Mouse (Mus musculus): ENCODE data around the gene Cyp1a2. TPM values are rescaled to one million over a fixed set of nuclear protein-coding genes. Genes with fewer than 3 reads are reported as not detected.

Gene Cyp1a2
- polyA plus RNA-seq, 1 experiment from 2014 or later = not detected

GRCm38 (mm10) chr9:57688158-57688557 lies 4.7 kb upstream of the Cyp1a2 start:
- WGBS = 56% methylated on average over 2 of the region's 2 CpGs
- H3K9ac ChIP-seq (replicated peaks; ENCODE audit: low read depth, low read length) = no peak overlapping the region
- H3K27ac ChIP-seq (ENCODE audit: low read length) = no peak overlapping the region
- no peaks in the 10 kb centered on the region for H3K36me3 ChIP-seq (ENCODE audit: control insufficient read depth, insufficient read depth)
- no peaks in the 10 kb centered on the region for H3K9me3 ChIP-seq (ENCODE audit: control insufficient read depth, low read length)
- ATAC-seq = no peak
- no peaks in the 10 kb centered on the region for H3K27me3 ChIP-seq (replicated peaks; ENCODE audit: control insufficient read depth, insufficient read depth, low read length)
- H3K4me3 ChIP-seq (replicated peaks; ENCODE audit: low read length) = no peak overlapping the region
- H3K4me2 ChIP-seq (ENCODE audit: low read length) = no peak overlapping the region
- no peaks in the 10 kb centered on the region for H3K4me1 ChIP-seq (replicated peaks; ENCODE audit: control insufficient read depth, insufficient read depth, low read length)

- Histone ChIP-seq H3K27me3 (replicated peaks; ENCODE audit: control insufficient read depth, insufficient read depth, low read length) (no peaks in the 10 kb centered on the region), H3K9me3 (ENCODE audit: control insufficient read depth, low read length) (no peaks in the 10 kb centered on the region), H3K9ac (replicated peaks; ENCODE audit: low read depth, low read length) (no peak within 1 kb of the TSS), H3K4me3 (replicated peaks; ENCODE audit: low read length) (no peak within 1 kb of the TSS), H3K4me2 (ENCODE audit: low read length) (no peak within 1 kb of the TSS), H3K36me3 (ENCODE audit: control insufficient read depth, insufficient read depth) (no peaks in the 10 kb centered on the region), H3K4me1 (replicated peaks; ENCODE audit: control insufficient read depth, insufficient read depth, low read length) (no peaks in the 10 kb centered on the region), H3K27ac (ENCODE audit: low read length) (no peak within 1 kb of the TSS)
- WGBS = 96% methylated on average over 2 of the region's 2 CpGs
- no peak for ATAC-seq
These were observed 4.2 kb upstream of the Cyp1a2 start, which contains the start of gene Cyp1a1 for GRCm38 (mm10) chr9:57687751-57688150. Cyp1a1 (plus strand) TSS chr9:57687928.

- ATAC-seq = no peak
- 89% methylated on average over 5 of the region's 5 CpGs for WGBS
- no peaks in the 10 kb centered on the region for H3K4me1 ChIP-seq (replicated peaks; ENCODE audit: control insufficient read depth, insufficient read depth, low read length)
- H3K27ac ChIP-seq (ENCODE audit: low read length) = no peak overlapping the region
- H3K27me3 ChIP-seq (replicated peaks; ENCODE audit: control insufficient read depth, insufficient read depth, low read length) = no peaks in the 10 kb centered on the region
- no peak overlapping the region for H3K4me2 ChIP-seq (ENCODE audit: low read length)
- H3K9me3 ChIP-seq (ENCODE audit: control insufficient read depth, low read length) = no peaks in the 10 kb centered on the region
- no peaks in the 10 kb centered on the region for H3K36me3 ChIP-seq (ENCODE audit: control insufficient read depth, insufficient read depth)
- H3K4me3 ChIP-seq (replicated peaks; ENCODE audit: low read length) = no peak overlapping the region
- no peak overlapping the region for H3K9ac ChIP-seq (replicated peaks; ENCODE audit: low read depth, low read length)
These were observed 2.5 kb upstream of the Cyp1a2 start for GRCm38 (mm10) chr9:57686011-57686410.

GRCm38 (mm10) chr9:57681411-57681810 lies 2.1 kb downstream of the Cyp1a2 start:
- H3K27me3 ChIP-seq (replicated peaks; ENCODE audit: control insufficient read depth, insufficient read depth, low read length) = no peaks in the 10 kb centered on the region; the same call in 1 of the 2 replicates
- no peak for ATAC-seq
- H3K4me3 ChIP-seq (replicated peaks; ENCODE audit: low read length) = no peak overlapping the region
- no peaks in the 10 kb centered on the region for H3K36me3 ChIP-seq (ENCODE audit: control insufficient read depth, insufficient read depth)
- no peak overlapping the region for H3K4me2 ChIP-seq (ENCODE audit: low read length)
- H3K9ac ChIP-seq (replicated peaks; ENCODE audit: low read depth, low read length) = no peak overlapping the region
- WGBS = 85% methylated on average over 10 of the region's 10 CpGs
- H3K9me3 ChIP-seq (ENCODE audit: control insufficient read depth, low read length) = no peaks in the 10 kb centered on the region
- H3K27ac ChIP-seq (ENCODE audit: low read length) = no peak overlapping the region
- H3K4me1 ChIP-seq (replicated peaks; ENCODE audit: control insufficient read depth, insufficient read depth, low read length) = no peaks in the 10 kb centered on the region

GRCm38 (mm10) chr9:57671500-57671899 lies 12.0 kb downstream of the Cyp1a2 start:
- no peak overlapping the region for H3K27ac ChIP-seq (ENCODE audit: low read length)
- no peak overlapping the region for H3K4me2 ChIP-seq (ENCODE audit: low read length)
- H3K27me3 ChIP-seq (replicated peaks; ENCODE audit: control insufficient read depth, insufficient read depth, low read length) = no peaks in the 10 kb centered on the region; the same call in 1 of the 2 replicates
- H3K4me3 ChIP-seq (replicated peaks; ENCODE audit: low read length) = no peak overlapping the region
- ATAC-seq = no peak
- WGBS = 84% methylated on average over 5 of the region's 5 CpGs
- no peak overlapping the region for H3K9ac ChIP-seq (replicated peaks; ENCODE audit: low read depth, low read length)
- no peaks in the 10 kb centered on the region for H3K36me3 ChIP-seq (ENCODE audit: control insufficient read depth, insufficient read depth)
- no peaks in the 10 kb centered on the region for H3K9me3 ChIP-seq (ENCODE audit: control insufficient read depth, low read length)
- H3K4me1 ChIP-seq (replicated peaks; ENCODE audit: control insufficient read depth, insufficient read depth, low read length) = no peaks in the 10 kb centered on the region

- no peaks in the 10 kb centered on the region for H3K4me1 ChIP-seq (replicated peaks; ENCODE audit: control insufficient read depth, insufficient read depth, low read length)
- ATAC-seq = no peak
- H3K4me3 ChIP-seq (replicated peaks; ENCODE audit: low read length) = no peak overlapping the region
- no peaks in the 10 kb centered on the region for H3K36me3 ChIP-seq (ENCODE audit: control insufficient read depth, insufficient read depth)
- 88% methylated on average over 4 of the region's 4 CpGs for WGBS
- H3K9ac ChIP-seq (replicated peaks; ENCODE audit: low read depth, low read length) = no peak overlapping the region
- H3K27me3 ChIP-seq (replicated peaks; ENCODE audit: control insufficient read depth, insufficient read depth, low read length) = no peaks in the 10 kb centered on the region
- H3K27ac ChIP-seq (ENCODE audit: low read length) = no peak overlapping the region
- no peak overlapping the region for H3K4me2 ChIP-seq (ENCODE audit: low read length)
- H3K9me3 ChIP-seq (ENCODE audit: control insufficient read depth, low read length) = no peaks in the 10 kb centered on the region
These were observed 12.5 kb downstream of the Cyp1a2 start for GRCm38 (mm10) chr9:57671037-57671436.

- Histone ChIP-seq H3K4me2 (ENCODE audit: low read length) (no peak overlapping the region), H3K9ac (replicated peaks; ENCODE audit: low read depth, low read length) (no peak overlapping the region), H3K9me3 (ENCODE audit: control insufficient read depth, low read length) (no peaks in the 10 kb centered on the region), H3K4me3 (replicated peaks; ENCODE audit: low read length) (no peak overlapping the region), H3K27ac (ENCODE audit: low read length) (no peak overlapping the region), H3K4me1 (replicated peaks; ENCODE audit: control insufficient read depth, insufficient read depth, low read length) (no peaks in the 10 kb centered on the region), H3K36me3 (ENCODE audit: control insufficient read depth, insufficient read depth) (no peaks in the 10 kb centered on the region), H3K27me3 (replicated peaks; ENCODE audit: control insufficient read depth, insufficient read depth, low read length) (no peaks in the 10 kb centered on the region)
- no peak for ATAC-seq
- 77% methylated on average over 3 of the region's 3 CpGs for WGBS
These were observed 13.9 kb downstream of the Cyp1a2 start for GRCm38 (mm10) chr9:57669566-57669965.

GRCm38 (mm10) chr9:57668277-57668676 lies 15.2 kb downstream of the Cyp1a2 start:
- WGBS = 35% methylated on average over 1 of the region's 1 CpGs

GRCm38 (mm10) chr9:57667817-57668216 lies 15.7 kb downstream of the Cyp1a2 start:
- no peak overlapping the region for H3K9ac ChIP-seq (replicated peaks; ENCODE audit: low read depth, low read length)
- H3K27me3 ChIP-seq (replicated peaks; ENCODE audit: control insufficient read depth, insufficient read depth, low read length) = no peaks in the 10 kb centered on the region
- H3K27ac ChIP-seq (ENCODE audit: low read length) = no peak overlapping the region
- H3K4me2 ChIP-seq (ENCODE audit: low read length) = no peak overlapping the region
- no peaks in the 10 kb centered on the region for H3K4me1 ChIP-seq (replicated peaks; ENCODE audit: control insufficient read depth, insufficient read depth, low read length)
- H3K36me3 ChIP-seq (ENCODE audit: control insufficient read depth, insufficient read depth) = no peaks in the 10 kb centered on the region
- H3K4me3 ChIP-seq (replicated peaks; ENCODE audit: low read length) = no peak overlapping the region
- 62% methylated on average over 11 of the region's 11 CpGs for WGBS
- no peak for ATAC-seq
- H3K9me3 ChIP-seq (ENCODE audit: control insufficient read depth, low read length) = no peaks in the 10 kb centered on the region

More at GRCm38 (mm10) chr9:57668277-57668676, 15.2 kb downstream of the Cyp1a2 start:
- H3K9ac ChIP-seq (replicated peaks; ENCODE audit: low read depth, low read length) = no peak overlapping the region
- no peaks in the 10 kb centered on the region for H3K27me3 ChIP-seq (replicated peaks; ENCODE audit: control insufficient read depth, insufficient read depth, low read length)
- H3K9me3 ChIP-seq (ENCODE audit: control insufficient read depth, low read length) = no peaks in the 10 kb centered on the region
- H3K36me3 ChIP-seq (ENCODE audit: control insufficient read depth, insufficient read depth) = no peaks in the 10 kb centered on the region
- no peak overlapping the region for H3K27ac ChIP-seq (ENCODE audit: low read length)
- no peak overlapping the region for H3K4me2 ChIP-seq (ENCODE audit: low read length)
- no peak for ATAC-seq
- no peaks in the 10 kb centered on the region for H3K4me1 ChIP-seq (replicated peaks; ENCODE audit: control insufficient read depth, insufficient read depth, low read length)
- H3K4me3 ChIP-seq (replicated peaks; ENCODE audit: low read length) = no peak overlapping the region

GRCm38 (mm10) chr9:57667136-57667535 lies 16.4 kb downstream of the Cyp1a2 start:
- Histone ChIP-seq H3K9ac (replicated peaks; ENCODE audit: low read depth, low read length) (no peak overlapping the region), H3K4me1 (replicated peaks; ENCODE audit: control insufficient read depth, insufficient read depth, low read length) (no peaks in the 10 kb centered on the region), H3K27me3 (replicated peaks; ENCODE audit: control insufficient read depth, insufficient read depth, low read length) (no peaks in the 10 kb centered on the region), H3K9me3 (ENCODE audit: control insufficient read depth, low read length) (no peaks in the 10 kb centered on the region), H3K4me2 (ENCODE audit: low read length) (no peak overlapping the region), H3K27ac (ENCODE audit: low read length) (no peak overlapping the region), H3K36me3 (ENCODE audit: control insufficient read depth, insufficient read depth) (no peaks in the 10 kb centered on the region), H3K4me3 (replicated peaks; ENCODE audit: low read length) (no peak overlapping the region)
- 80% methylated on average over 3 of the region's 3 CpGs for WGBS
- no peak for ATAC-seq
